Mouse (Mus musculus) frontal cortex, postnatal 14 days (tissue): ENCODE measurements around the gene Fscn2.

Experiments used
- DNase-seq, 2 experiments: peaks; one replicate each; pipeline ENCODE4 v3.0.0; 2022; ENCODE audit warnings: low spot score in 2 of 2

Fscn2 gene

DNA sequence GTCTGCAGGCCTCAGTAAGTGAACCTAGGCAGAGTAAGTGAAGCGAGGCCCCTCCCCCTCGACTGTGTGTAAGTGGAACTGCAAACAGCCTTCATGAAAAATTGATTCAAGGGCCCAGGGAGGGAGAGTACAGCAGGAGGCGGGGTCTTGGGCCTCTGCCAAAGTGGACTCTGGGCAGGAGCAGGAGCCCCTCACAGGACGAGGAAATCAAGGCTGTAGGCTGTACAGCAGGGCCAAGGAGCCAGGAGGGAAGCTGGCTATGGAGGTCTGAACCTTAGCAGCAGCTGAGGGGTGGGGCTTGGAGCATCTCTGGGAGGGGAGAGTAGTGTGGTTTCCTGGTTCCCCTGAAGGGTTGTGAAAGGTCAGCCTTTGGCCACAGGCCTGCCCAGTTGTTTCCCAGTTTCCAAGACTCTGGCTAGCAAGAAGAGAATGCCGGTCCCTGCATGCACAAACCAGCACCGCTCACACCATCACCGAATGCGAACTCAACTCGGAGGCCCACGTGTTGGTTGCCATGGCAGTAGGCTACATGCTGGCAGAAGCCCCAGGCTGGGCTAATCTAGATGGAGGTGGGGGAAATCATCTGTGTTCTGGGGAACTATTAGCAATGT lies 3.4 kb upstream of the Fscn2 start:
- DNase-seq: peak; percentile 74 to 76

DNA sequence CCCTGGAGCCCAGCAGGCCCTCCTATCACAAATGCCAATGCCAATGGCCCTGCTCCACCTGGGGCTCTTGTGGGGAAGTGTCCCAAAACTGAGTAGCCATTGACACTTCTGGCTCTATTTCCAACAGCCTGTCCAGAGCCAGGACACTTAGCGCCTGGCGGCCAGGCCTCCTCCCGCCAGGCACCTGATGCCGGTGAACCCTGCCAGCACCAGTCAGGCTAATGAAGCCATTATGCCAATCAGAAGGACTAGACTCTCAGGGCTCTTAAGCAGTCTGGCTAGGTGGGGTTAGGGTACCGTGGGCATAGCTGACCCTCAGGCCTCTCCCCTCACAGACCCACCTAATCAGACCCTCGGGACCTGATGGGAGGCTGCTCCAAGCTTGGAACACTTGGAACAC lies 1.9 kb upstream of the Fscn2 start:
- no peak for DNase-seq

DNA sequence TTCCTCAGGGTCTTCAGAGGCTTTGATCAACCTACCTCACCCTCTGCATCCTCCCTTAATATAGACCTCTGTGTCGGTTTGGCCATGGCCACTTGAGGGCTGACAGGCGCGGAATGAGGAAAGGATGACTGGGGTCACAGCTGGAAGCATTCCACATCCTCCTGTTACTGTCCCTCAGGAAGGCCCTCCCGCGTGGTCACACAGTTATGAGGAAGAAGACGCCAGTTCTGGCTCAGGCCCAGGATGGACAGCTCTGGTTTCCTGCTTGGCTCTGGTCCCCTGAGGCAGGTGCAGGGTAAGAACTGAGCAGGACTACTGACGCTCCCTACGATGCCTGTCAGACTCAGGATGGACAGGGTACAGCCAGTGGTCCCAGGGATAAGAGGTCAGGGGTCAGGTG lies 1.3 kb upstream of the Fscn2 start:
- DNase-seq: no peak

DNA sequence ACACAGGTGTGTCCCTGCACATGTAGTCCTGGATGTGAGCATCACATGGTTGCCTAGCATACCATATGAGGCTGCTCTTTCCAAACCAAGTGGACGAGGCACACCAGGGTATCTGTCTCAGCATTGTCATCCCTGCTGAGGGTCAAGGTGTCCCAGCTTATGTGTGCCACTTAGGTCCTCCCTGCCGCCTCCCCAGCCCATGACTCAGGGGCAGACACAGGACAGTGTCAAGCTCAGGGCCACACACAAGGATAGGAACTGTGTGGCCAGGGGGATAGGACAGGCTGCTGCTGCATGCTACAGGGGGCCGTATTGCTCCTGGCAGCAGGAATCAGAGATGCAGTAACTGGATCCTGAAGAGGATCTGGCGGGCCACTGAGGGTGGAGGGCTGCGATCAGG lies 579 bp upstream of the Fscn2 start:
- DNase-seq: no peak

DNA sequence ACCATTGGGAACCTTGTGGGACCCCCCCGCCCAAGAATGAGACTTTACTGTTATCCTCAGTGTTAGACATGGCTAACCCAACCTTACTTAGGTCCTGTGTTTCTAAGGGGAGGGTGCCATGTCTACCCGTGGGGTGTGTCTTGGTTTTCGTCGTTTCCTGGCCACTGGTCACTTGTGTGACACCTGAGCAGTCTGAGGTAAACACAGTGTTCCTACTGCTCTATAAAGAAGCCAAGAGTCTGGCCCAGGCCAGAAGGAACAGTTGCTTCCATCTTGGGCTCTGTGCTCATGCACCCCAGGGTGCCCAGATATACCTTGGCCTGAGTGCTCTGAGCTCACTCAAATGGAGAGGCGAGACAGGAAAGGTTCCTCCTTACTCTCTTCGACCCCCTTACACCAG lies 1.6 kb downstream of the Fscn2 start:
- DNase-seq: no peak

DNA sequence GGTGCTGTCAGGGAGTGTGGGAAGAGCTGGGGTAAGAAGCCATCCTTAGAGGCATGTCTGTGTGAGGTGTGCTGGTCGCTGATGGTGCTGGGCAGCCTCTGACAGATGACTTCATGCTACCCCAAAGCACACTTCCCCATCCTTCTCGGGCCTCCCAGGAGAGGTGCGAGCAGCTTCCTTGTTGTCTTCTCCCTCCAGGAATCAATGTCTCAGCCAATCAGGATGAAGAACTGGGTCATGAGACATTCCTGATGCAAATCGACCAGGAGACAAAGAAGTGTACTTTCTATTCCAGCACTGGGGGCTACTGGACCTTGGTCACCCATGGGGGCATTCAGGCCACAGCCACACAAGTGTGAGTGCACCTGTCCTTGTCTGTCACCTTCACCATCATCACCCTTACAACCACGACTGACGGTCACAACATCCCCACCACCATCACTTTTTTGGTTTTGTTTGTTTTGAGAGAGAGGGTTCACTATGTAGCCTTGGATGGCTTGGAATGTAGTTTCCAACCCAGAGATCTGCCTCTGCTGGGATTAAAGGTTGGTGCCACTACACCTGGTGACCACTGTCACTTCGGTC lies 5.2 kb downstream of the Fscn2 start:
- no peak for DNase-seq

DNA sequence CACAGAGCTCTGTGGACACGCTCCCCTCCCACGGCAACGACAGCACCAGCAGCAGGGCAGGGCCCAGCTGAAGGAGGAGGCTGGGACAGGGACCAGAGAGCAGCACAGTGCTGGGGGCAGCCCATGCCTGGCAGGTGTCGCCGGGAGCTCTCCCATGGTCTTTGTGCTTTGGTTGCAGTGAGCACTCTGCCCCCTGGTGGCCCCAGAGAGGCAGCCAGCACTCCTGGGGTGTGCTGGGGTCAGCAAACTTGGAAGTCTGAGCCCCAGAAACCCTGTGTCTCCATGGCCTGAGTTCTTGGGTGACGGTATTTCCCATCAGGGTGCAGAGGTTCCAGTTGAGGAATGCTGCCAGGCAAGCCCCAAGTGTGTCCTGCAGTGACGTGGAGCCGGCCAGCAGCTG lies 8.3 kb downstream of the Fscn2 start:
- no peak for DNase-seq

DNA sequence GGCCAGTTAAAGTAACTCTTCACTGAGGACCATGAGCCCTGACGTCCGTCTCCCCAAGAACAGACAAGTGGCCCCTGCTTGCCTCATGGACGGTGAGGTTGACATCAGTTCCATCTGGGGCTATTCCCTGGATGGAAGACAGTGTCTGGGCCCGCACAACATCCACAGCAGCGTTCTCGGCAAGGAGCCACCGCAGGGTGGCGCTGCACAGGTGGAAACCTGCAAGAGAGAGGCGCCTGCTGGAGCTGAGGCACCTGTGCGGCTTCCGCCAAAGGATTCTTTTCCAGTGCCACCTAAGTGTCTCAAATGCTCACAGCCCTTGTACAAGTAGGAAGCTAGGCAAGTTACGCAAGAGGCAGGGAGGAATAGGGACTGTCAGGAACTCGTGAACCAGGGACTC lies 11.7 kb downstream of the Fscn2 start:
- no peak for DNase-seq

DNA sequence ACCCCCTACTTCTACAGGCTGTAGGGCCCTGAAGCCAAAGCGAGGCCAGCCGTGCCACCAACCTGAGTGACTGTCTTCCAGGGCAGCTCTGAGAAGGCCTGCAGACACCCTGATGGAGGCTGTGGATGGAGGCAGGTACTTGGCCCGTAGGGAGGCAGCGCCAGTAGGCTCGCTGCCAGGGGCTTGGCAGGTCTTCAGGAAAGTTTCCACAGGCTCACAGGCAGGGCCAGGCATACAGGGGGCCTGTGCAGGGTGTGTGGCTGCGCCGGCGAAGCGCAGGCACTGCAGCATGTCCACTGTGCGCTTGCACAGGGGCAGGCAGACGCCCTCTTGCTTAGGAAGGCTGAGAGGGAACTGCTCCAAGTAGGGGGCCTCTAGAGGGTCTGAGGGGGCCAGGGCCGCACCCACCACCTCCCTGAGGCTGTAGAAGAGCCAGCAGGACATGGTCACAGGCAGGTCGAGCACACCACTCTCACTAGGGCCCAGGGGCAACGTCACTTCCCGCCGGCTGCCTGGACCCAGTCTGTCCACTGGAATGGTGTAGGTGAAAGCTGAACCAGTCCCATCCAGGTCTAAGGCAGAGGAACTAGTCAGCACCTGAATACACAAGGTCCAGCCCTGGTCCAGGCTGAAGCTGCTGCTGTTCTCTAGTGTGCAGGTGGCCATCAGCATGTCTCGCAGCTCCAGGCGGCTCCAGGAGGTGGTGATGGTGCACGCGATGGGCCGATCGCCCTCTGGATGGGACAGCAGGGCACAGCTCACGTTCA lies 12.7 kb downstream of the Fscn2 start:
- no peak for DNase-seq

DNA sequence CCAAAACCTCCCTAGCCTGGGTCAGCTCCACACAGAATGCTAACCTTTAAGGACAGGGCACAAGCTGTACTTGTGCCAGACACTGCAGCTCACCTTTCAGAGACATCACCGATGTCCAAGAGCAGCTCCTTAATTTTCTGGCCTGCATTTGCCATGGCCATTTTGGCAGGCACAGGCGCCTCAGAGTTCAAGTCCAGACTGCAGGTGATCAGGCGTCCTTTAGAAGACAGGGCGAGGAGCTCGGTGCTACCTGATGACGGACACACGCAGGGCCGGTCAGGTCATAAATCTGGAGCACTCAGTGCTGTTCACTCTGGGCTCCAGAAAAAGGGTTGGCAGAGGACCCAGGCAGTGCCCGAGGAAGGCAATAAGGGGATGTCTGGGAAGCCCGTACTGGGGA lies 14.0 kb downstream of the Fscn2 start:
- no peak for DNase-seq

DNA sequence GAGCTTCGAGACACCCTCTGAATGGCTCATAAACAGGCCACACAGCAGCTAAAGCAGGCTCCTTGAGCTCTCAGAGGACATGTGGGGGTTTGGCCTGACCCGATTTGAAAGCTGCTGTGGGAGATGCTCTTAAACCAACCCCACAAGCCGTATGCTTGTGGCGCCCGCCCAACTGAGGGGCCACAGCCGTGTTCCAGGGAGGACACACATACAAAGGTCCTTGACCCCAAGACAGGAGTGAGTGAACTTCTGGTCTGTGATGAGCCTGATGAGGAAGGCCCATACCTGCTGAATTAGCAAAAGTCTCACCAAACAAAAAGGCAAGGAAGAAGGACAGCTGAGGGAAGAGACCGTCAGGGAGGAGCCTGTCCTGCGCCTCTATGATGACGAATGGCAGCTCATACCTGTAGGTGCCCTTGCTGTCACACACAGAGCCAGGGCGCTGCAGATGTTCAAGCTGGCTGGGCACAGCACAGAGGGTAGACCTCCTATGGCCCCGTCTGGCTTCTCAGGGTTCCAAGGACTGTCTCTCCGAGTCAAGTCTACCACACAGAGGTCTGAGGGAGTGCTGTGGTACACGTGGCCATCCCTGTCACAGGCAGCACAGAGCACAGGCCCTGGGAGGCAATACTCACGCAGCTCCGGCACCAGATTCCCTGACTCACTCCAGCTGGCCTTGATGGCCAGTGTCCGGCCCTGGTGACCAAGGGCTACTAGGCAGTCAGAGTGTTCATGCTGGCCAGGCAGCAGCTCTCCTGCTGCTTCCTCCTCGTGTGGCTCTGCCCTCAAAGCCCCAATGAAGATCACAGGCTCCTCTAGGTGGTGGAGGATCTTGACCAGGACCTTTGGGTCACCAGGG lies 15.2 kb downstream of the Fscn2 start:
- DNase-seq: no peak

DNA sequence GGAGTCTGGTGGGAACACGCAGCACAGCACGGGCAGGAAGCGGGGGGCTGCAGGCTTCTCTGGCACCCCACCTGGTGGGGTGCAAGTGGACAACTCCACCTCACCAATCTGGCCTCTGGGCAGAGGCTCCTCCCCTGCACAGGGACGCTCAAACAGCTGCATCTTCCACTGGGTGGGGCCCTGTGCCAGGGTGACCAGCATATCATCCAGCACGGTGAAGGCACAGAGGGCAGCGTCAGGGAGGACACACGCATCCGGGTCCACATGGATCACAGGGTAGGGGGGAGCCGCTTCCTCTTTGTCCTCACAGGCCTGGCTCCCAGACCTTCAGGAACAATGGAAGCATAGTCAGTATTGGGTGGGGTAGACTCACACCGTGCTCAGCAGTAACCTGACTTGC lies 16.0 kb downstream of the Fscn2 start:
- no peak for DNase-seq

DNA sequence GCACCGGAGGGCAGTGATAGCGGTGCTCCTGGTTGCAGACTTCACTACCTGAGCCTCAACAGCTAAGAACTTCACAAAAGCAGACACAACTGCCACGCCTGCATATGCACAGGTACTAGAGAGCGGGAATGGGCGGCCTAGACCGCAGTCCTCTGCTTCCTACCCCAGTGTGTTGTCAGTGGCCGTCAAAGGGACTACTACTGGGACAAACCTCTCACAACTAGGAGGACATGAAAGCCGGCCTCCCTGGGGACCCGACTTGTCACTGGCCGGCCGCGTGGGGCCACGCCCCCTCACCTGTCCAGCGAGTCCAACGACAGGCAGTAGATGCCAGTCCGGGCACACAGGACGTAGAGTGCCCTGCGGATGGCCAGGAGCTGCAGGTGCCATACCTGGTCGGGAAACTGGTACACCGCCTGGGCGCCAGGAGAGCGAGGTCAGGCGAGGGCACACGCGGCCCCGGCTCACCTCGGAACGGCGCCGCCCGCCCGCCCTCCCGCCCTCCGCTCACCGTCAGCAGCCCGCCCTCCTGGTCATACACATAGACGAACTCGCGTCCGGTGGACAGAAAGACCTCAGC lies 16.8 kb downstream of the Fscn2 start:
- no peak for DNase-seq

DNA sequence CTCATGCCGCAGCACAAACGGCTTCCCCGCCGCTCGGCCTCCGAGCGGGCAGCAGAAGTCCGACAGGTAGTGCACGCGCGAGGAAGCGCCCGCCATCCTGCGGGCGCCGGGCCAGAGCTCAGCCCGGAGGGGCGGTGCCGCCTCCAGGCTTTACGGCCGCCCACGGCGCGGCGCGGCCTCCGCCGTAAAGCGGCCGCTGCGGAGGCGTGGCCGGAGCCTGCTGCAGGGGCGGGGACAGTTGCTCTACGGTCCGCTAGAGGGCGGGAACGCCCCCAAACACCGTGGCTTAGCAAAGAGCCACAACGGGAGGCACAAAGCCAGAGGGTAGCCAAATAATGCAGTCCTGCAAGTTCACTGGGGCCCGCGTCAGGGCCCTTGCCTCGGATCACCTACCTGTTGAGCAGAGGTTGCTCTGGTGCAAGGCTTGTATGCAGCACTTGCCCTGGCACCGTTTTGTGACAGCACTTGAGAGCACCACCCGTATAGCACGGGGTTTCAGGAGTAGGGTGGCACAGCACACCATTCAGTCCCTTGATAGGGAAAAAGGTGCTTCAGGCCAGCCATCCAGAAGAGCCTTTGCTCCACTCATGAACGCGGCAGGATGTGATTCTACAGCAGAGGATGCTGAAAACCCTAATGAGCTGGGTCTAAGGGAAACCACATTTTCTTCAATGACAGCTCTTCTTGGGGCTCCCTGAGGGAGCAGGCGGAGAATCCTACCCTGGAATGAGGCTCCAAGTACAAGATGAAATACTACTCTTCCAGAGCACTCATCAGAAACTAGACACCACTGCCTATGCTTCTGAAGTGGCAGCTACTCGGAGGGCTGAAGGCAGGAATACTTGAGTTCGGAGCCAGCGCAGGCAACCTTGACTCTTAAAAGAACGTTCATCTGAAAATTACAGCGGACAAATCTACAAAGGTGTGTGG lies 17.5 kb downstream of the Fscn2 start, which contains the start of gene Faap100:
TSS of gene Faap100 (minus strand) at position 154 of the 930 bp plus-strand sequence.
- DNase-seq: peak; percentile 79 to 80

DNA sequence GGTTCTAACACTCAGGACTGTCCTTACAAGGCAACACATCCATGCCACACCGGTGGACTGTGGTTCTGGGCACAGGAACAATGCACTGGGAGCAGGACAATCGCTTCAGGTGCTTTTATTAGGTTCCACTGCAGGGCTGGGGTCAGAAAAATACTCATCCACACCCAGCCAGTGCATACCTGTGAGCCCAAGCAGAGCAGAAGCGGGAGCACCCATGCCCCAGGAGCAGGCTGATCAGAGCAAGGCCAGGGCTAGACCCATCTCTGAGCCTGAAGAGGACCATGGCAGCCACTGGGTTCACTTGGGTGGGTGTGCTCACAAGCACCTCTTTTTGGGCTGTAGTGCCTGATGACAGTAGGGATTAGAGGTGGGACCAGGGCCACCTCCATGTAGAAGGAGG lies 18.9 kb downstream of the Fscn2 start:
- no peak for DNase-seq

DNA sequence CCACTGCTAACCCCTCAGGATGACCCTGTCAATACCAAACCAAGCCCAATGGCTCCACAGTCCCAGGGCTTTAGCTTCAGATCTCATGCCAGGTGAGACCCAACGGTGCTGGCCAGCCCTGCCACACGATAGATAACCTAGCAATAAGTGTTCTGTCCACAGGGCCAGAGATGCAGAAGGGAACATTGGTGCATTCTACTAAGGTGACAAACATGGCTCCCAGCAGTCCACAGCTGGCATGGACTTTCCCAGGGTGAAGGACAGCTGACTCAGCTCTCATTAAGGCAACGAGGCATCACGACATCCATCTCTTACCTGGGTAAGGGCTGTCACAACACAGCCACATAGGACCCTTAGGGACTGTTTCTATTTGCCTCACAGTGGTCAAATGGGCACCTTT lies 19.8 kb downstream of the Fscn2 start:
- peak in 1 of 2 experiments; percentile 5 for DNase-seq

DNA sequence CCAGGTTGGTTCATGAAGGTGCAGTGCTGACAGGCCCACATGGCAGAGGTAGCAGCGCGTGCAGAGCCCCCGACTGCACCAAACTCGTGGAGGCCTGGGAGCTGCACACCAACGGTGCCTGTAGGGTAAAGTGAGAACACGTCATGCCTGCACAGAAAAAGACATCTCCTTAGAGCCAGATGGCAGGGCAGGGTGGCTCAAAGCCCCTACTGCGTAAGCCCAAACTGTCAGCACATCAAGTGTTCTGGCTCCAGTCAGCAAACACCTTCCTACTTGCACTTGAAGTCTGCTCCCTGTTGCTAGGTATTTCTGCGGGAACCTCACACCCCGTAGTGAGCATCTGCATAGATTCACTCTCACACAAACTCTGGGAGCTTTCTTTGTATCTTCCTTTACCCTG lies 21.2 kb downstream of the Fscn2 start:
- DNase-seq: peak in 1 of 2 experiments; percentile 38

DNA sequence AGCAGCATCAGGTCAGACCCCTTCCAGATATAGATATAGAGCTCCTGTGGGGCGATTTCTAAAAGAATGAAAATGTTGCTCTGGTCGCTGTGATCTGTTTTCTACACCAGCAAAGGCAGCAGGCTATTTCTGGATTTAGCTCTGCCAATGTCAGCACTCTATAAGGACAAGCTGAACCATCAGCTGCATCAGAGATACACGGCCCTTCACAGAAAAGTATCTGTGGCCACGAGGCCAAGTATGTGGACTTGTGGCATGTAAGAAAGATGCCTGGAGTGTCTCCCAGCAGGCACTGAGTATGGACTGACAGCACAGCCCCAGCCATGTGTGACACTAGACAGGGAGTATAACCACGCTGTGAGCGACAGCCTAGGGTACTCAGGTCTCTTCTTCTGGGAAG lies 25.3 kb downstream of the Fscn2 start:
- DNase-seq: no peak

DNA sequence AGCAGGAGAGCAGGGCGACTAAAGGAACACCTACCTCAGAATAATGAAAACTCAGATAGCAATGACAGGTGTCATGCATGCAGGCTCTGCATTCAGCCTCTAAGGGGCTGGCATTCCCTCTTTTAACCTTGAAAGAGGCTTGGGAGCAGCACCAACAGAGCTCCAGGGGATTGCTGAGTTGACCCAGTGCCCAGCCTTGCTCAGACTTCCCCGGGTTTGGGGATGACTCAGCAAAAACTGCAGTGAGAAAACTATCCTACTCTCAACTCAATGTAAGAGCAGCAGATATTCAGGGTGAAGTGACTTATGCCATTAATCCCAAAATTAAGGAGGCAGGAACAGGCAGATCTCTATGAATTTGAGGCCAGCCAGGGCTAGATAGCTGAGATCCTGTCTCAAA lies 25.8 kb downstream of the Fscn2 start:
- no peak for DNase-seq

DNA sequence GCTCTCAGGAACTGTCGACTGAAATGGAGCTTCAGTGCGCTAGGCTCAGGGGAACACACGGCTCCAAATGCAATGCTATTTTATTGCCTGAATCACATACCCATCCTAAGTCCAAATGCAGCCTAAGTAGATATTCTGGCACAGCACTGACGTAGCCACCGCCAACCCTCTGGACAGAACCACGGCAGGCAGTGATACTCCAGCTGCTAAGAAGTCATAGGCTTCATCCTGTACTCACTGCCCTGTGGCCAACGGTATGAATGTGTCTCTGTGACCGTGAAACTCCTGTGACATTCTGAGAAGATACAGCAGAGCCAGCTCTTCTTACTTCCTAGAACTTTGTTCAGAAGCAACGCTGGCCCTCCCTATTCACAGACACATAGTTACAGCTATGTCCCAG lies 27.2 kb downstream of the Fscn2 start:
- DNase-seq: no peak

DNA sequence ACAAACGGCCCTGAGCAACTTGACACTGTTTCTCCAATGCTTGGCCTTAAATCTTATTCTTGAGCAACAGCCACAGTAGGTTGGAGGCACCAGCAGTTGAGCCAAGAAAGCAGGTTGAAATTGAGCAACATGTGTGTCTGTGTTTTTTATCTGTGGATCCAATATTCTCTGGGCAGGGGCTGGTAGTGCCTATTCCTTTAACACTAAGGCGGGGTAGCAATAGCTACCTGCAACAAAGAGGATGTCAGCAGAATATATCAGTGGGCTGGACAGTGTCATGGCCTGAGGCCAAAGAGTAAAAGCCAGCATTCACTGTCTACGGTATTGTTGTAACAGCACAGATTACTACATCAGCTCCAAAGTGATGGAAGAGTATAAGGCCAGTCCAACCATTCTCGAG lies 34.3 kb downstream of the Fscn2 start:
- DNase-seq: no peak
